ENCODE assay signal across 8 mouse cellular contexts in genomic region chr3:109026991-109027470, GRCm38 (mm10). TPM values are rescaled to one million over a fixed set of nuclear protein-coding genes. Genes with fewer than 3 reads are reported as not detected.
A peak's percentile ranks its signal among the peaks of the same experiment; 100 is the strongest.
DNase-seq lines count a peak whose midpoint lies in the region; ATAC-seq and TF ChIP-seq lines count a peak whose summit lies in the region.

No protein-coding gene starts in this region.

- peak overlapping the region; percentile 78 for H3K4me3 ChIP-seq in forebrain, embryonic 16.5 days (replicated peaks; ENCODE audit: low read length)
- H3K4me3 ChIP-seq in hindbrain, embryonic 13.5 days = peak overlapping the region; percentile 76
- H3K4me3 ChIP-seq in liver, embryonic 14.5 days (ENCODE audit: insufficient read depth in 1 of 2, low read depth in 2 of 2, low read length in 2 of 2) = peak overlapping the region; percentile 61 to 65
- H3K4me3 ChIP-seq in neural tube, embryonic 11.5 days (ENCODE audit: low read depth, low read length) = peak overlapping the region; percentile 70

- no peaks in the 10 kb centered on the region for H3K36me3 ChIP-seq in forebrain, embryonic 16.5 days (ENCODE audit: control insufficient read depth, insufficient read depth)
- H3K36me3 ChIP-seq in hindbrain, embryonic 13.5 days = no peaks in the 10 kb centered on the region
- H3K36me3 ChIP-seq in liver, embryonic 14.5 days (replicated peaks; ENCODE audit: control insufficient read depth, insufficient read depth, low read depth) = no peaks in the 10 kb centered on the region
- no peaks in the 10 kb centered on the region for H3K36me3 ChIP-seq in neural tube, embryonic 11.5 days (ENCODE audit: control insufficient read depth, insufficient read depth, low read length)

- TF ChIP-seq EP300 in liver, embryonic 14.5 days (IDR thresholded peaks at IDR 0.05; ENCODE audit: low read depth) = no peak

- H3K4me2 ChIP-seq in forebrain, embryonic 16.5 days (ENCODE audit: low read length) = peak overlapping the region; percentile 66
- peak overlapping the region; percentile 67 for H3K4me2 ChIP-seq in hindbrain, embryonic 13.5 days
- peak overlapping the region; percentile 72 for H3K4me2 ChIP-seq in liver, embryonic 14.5 days (ENCODE audit: low read depth)
- H3K4me2 ChIP-seq in neural tube, embryonic 11.5 days (ENCODE audit: low read depth) = peak overlapping the region; percentile 79

- H3K9me3 ChIP-seq in forebrain, embryonic 16.5 days (ENCODE audit: control insufficient read depth, low read length) = no peaks in the 10 kb centered on the region
- no peaks in the 10 kb centered on the region for H3K9me3 ChIP-seq in hindbrain, embryonic 13.5 days
- H3K9me3 ChIP-seq in liver, embryonic 14.5 days (ENCODE audit: control insufficient read depth, low read length) = no peaks in the 10 kb centered on the region
- H3K9me3 ChIP-seq in neural tube, embryonic 11.5 days (ENCODE audit: control insufficient read depth, low read length) = no peaks in the 10 kb centered on the region

- no peak for TF ChIP-seq CTCF in liver, embryonic 14.5 days (IDR thresholded peaks at IDR 0.05; ENCODE audit: low read depth)

- H3K27me3 ChIP-seq in forebrain, embryonic 16.5 days (replicated peaks; ENCODE audit: control insufficient read depth, insufficient read depth, low read length) = no peaks in the 10 kb centered on the region
- no peaks in the 10 kb centered on the region for H3K27me3 ChIP-seq in hindbrain, embryonic 13.5 days
- H3K27me3 ChIP-seq in liver, embryonic 14.5 days (ENCODE audit: control insufficient read depth, insufficient read depth, low read length) = no peaks in the 10 kb centered on the region
- no peaks in the 10 kb centered on the region for H3K27me3 ChIP-seq in neural tube, embryonic 11.5 days (ENCODE audit: control insufficient read depth, insufficient read depth, low read length)

- peak overlapping the region; percentile 76 for H3K9ac ChIP-seq in forebrain, embryonic 16.5 days (replicated peaks; ENCODE audit: low read depth, low read length)
- peak overlapping the region; percentile 88 for H3K9ac ChIP-seq in hindbrain, embryonic 13.5 days
- H3K9ac ChIP-seq in liver, embryonic 14.5 days (replicated peaks) = peak overlapping the region; percentile 58
- H3K9ac ChIP-seq in neural tube, embryonic 11.5 days (ENCODE audit: low read length) = peak overlapping the region; percentile 87

- ATAC-seq in forebrain, embryonic 16.5 days = peak; percentile 83
- peak; percentile 78 for ATAC-seq in hindbrain, embryonic 13.5 days (ENCODE audit: low FRiP score)
- ATAC-seq in liver, embryonic 14.5 days (ENCODE audit: insufficient read depth) = peak; percentile 83
- peak; percentile 82 for ATAC-seq in neural tube, embryonic 11.5 days (ENCODE audit: insufficient read depth, low FRiP score, low TSS enrichment)

- peak overlapping the region; percentile 76 for H3K27ac ChIP-seq in forebrain, embryonic 16.5 days (ENCODE audit: low read length)
- H3K27ac ChIP-seq in hindbrain, embryonic 13.5 days = peak overlapping the region; percentile 90
- H3K27ac ChIP-seq in liver, embryonic 14.5 days = no peak overlapping the region
- H3K27ac ChIP-seq in neural tube, embryonic 11.5 days (ENCODE audit: low read depth, low read length) = peak overlapping the region; percentile 67

- peak; percentile 36 for DNase-seq in urinary bladder, postnatal 14 days (ENCODE audit: low spot score)
- DNase-seq in urinary bladder, adult 2 months (ENCODE audit: low spot score) = no peak
- DNase-seq in c-Kit-positive CD71-positive TER-119-positive erythroid progenitor cells, embryonic 14.5 days (ENCODE audit: low spot score) = peak; percentile 38
- DNase-seq in liver, embryonic 14.5 days (ENCODE audit: low read depth in 3 of 3, low spot score in 3 of 3) = no peak
- peak; percentile 72 for DNase-seq in neural tube, embryonic 11.5 days (ENCODE audit: low spot score)
- no peak for DNase-seq in B cell, adult 2 months

- H3K4me1 ChIP-seq in forebrain, embryonic 16.5 days (replicated peaks; ENCODE audit: control insufficient read depth, insufficient read depth, low read length) = peaks cover 26% of the 10 kb centered on the region
- H3K4me1 ChIP-seq in hindbrain, embryonic 13.5 days (replicated peaks) = peaks cover 34% of the 10 kb centered on the region
- H3K4me1 ChIP-seq in liver, embryonic 14.5 days (replicated peaks; ENCODE audit: control insufficient read depth in 2 of 2, insufficient read depth in 2 of 2, low read length in 1 of 2) = peaks cover 0 to 4% of the 10 kb centered on the region in 2 experiments; a peak in 1 of 4 replicates
- H3K4me1 ChIP-seq in neural tube, embryonic 11.5 days (ENCODE audit: control insufficient read depth, insufficient read depth, low read length) = peaks cover 3% of the 10 kb centered on the region; the same call in 1 of the 2 replicates

- WGBS in forebrain, embryonic 16.5 days = under 1% methylated on average over 48 of the region's 51 CpGs
- WGBS in hindbrain, embryonic 13.5 days = under 1% methylated on average over 50 of the region's 51 CpGs
- WGBS in liver, embryonic 14.5 days (ENCODE audit: insufficient replicate concordance) = under 1% methylated on average over 51 of the region's 51 CpGs
- under 1% methylated on average over 50 of the region's 51 CpGs for WGBS in neural tube, embryonic 11.5 days

RNA-seq across cellular contexts. Expression of gene Fam102b, which starts 0.4 kb away (rescaled TPM):
- 16.0 and 23.9 TPM in 2 replicates for polyA plus RNA-seq in urinary bladder, adult 2 months (2012; rRNA removed)
- 10.0 and 10.4 TPM in 2 replicates for polyA plus RNA-seq in forebrain, embryonic 16.5 days (2015; fragmentation: Nextera tagmentation; extraction: Ambion mirVana)
- polyA plus RNA-seq in hindbrain, embryonic 13.5 days (2015; fragmentation: Nextera tagmentation; extraction: Ambion mirVana) = 10.0 and 10.1 TPM in 2 replicates
- polyA plus RNA-seq in liver, embryonic 14.5 days (2012; rRNA removed) = 1.6 and 2.0 TPM in 2 replicates
- 1.3 and 2.2 TPM in 2 replicates for polyA plus RNA-seq in liver, embryonic 14.5 days (2014; fragmentation: Nextera tagmentation; extraction: Ambion mirVana)
- 16.8 and 18.2 TPM in 2 replicates for polyA plus RNA-seq in neural tube, embryonic 11.5 days (2014; fragmentation: Nextera tagmentation; extraction: Ambion mirVana)

RNA-seq across cellular contexts. Expression of gene Slc25a54, which starts 53.2 kb away (rescaled TPM):
- polyA plus RNA-seq in urinary bladder, adult 2 months (2012; rRNA removed) = not detected in 2 replicates
- polyA plus RNA-seq in forebrain, embryonic 16.5 days (2015; fragmentation: Nextera tagmentation; extraction: Ambion mirVana) = not detected in 2 replicates
- not detected in 2 replicates for polyA plus RNA-seq in hindbrain, embryonic 13.5 days (2015; fragmentation: Nextera tagmentation; extraction: Ambion mirVana)
- not detected in 2 replicates for polyA plus RNA-seq in liver, embryonic 14.5 days (2012; rRNA removed)
- polyA plus RNA-seq in liver, embryonic 14.5 days (2014; fragmentation: Nextera tagmentation; extraction: Ambion mirVana) = not detected in 2 replicates
- polyA plus RNA-seq in neural tube, embryonic 11.5 days (2014; fragmentation: Nextera tagmentation; extraction: Ambion mirVana) = not detected in 2 replicates

Comparison
In these comparisons a context has a peak if more than half of its experiments do, and no peak if none do; other contexts are left out.
1. DNase-seq: peak in urinary bladder, postnatal 14 days (single experiment), c-Kit-positive CD71-positive TER-119-positive erythroid progenitor cells, embryonic 14.5 days (single experiment) and neural tube, embryonic 11.5 days (single experiment); none in urinary bladder, adult 2 months (single experiment), liver, embryonic 14.5 days (0 of 3) and B cell, adult 2 months (0 of 2).
2. Peak in every context shown above with its lines, with median percentiles within 50 percentile points of each other: ATAC-seq, H3K4me2 ChIP-seq, H3K4me3 ChIP-seq and H3K9ac ChIP-seq.